Comparison of ENCODE assay signal across 14 mouse cellular contexts in the genomic region with DNA sequence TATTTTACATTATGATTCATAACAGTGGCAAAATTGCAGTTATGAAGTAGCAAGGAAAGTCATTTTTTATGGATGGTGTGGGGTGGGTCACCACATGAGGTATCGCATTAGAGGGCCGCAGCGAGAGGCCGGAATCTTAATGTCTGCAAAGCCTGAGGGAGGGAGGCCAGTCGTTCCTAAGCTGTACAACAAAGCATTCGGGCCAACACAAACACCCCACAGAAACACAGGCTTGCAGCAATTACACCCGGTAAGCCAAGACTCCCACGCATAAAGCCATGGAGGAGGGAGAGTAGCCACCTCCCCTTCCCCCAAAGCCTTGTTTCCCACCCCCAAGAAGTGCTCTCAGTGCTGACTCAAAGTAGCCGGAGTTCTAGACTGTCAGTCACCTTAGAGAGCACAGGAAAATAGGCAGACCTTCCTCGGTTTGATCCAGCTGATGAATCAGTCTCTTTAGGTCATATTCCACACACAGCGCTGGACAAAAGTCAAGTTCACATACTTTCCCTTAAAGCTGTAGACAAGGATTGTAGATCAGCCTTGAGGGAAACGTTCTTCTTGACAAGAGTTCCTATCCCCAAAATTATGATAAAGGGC. TPM values are rescaled to one million over a fixed set of nuclear protein-coding genes. Genes with fewer than 3 reads are reported as not detected.
A peak's percentile ranks its signal among the peaks of the same experiment; 100 is the strongest.
DNase-seq lines count a peak whose midpoint lies in the region; ATAC-seq lines count a peak whose summit lies in the region.
"Had no signal": no experiment of that assay in that cellular context is flagged by ENCODE, and none has a peak within 500 bp of the region (broad histone marks: within the 10 kb centered on the region; RNA-seq: fewer than 3 reads in every experiment).

No protein-coding gene starts in this region.

- H3K27me3 ChIP-seq in kidney, embryonic 15.5 days = no peaks in the 10 kb centered on the region
- H3K27me3 ChIP-seq in forebrain, embryonic 13.5 days = no peaks in the 10 kb centered on the region
- H3K27me3 ChIP-seq in intestine, embryonic 16.5 days (replicated peaks; ENCODE audit: control insufficient read depth, insufficient read depth, low read length) = no peaks in the 10 kb centered on the region
- H3K27me3 ChIP-seq: CH12.LX had no signal

- peak; percentile 78 for ATAC-seq in kidney, embryonic 15.5 days (replicated peaks; ENCODE audit: low FRiP score)
- no peak for ATAC-seq in forebrain, embryonic 13.5 days
- ATAC-seq in intestine, embryonic 16.5 days = no peak

- H3K36me3 ChIP-seq in kidney, embryonic 15.5 days = no peaks in the 10 kb centered on the region
- no peaks in the 10 kb centered on the region for H3K36me3 ChIP-seq in forebrain, embryonic 13.5 days (ENCODE audit: poor library complexity, severe bottlenecking)
- H3K36me3 ChIP-seq in intestine, embryonic 16.5 days (ENCODE audit: control insufficient read depth, insufficient read depth, low read length) = no peaks in the 10 kb centered on the region

- DNase-seq in testis, postnatal 14 days (ENCODE audit: low spot score) = peak; percentile 9
- DNase-seq in testis, postnatal 10 days (ENCODE audit: low spot score) = no peak
- DNase-seq in heart, adult 8-10 months (ENCODE audit: low spot score) = peak; percentile 12
- no peak for DNase-seq in gastrocnemius, postnatal 4 days (ENCODE audit: low spot score in 2 of 2)
- no peak for DNase-seq in spleen, postnatal 36 days (ENCODE audit: low spot score in 2 of 2)
- DNase-seq: cerebellum, adult 8-10 months; gastrocnemius, postnatal 25 days; lung, postnatal 14 days; right cerebral cortex, postnatal 14 days had no signal

- peaks cover 11% of the 10 kb centered on the region for H3K4me1 ChIP-seq in kidney, embryonic 15.5 days
- H3K4me1 ChIP-seq in forebrain, embryonic 13.5 days = no peaks in the 10 kb centered on the region
- no peaks in the 10 kb centered on the region for H3K4me1 ChIP-seq in intestine, embryonic 16.5 days (ENCODE audit: control insufficient read depth, insufficient read depth, low read length)

- WGBS in kidney, embryonic 15.5 days = 41% methylated on average over 12 of the region's 12 CpGs
- 63% methylated on average over 12 of the region's 12 CpGs for WGBS in forebrain, embryonic 13.5 days
- 69% methylated on average over 12 of the region's 12 CpGs for whole genome bisulfite sequencing in intestine, embryonic 16.5 days

- H3K4me2 ChIP-seq in kidney, embryonic 15.5 days = peak overlapping the region; percentile 30; the same call in 1 of the 2 replicates
- no peak overlapping the region for H3K4me2 ChIP-seq in forebrain, embryonic 13.5 days
- H3K4me2 ChIP-seq in intestine, embryonic 16.5 days (ENCODE audit: low read depth, low read length) = no peak overlapping the region

- H3K4me3 ChIP-seq in kidney, embryonic 15.5 days (replicated peaks) = no peak overlapping the region
- no peak overlapping the region for H3K4me3 ChIP-seq in forebrain, embryonic 13.5 days
- no peak overlapping the region for H3K4me3 ChIP-seq in intestine, embryonic 16.5 days (ENCODE audit: low read length)

- 0 out of 2 replicates have a peak overlapping the region, but pooled peaks have one; percentile 3 for H3K27ac ChIP-seq in kidney, embryonic 15.5 days
- no peak overlapping the region for H3K27ac ChIP-seq in forebrain, embryonic 13.5 days
- H3K27ac ChIP-seq in intestine, embryonic 16.5 days (ENCODE audit: low read length) = no peak overlapping the region

- H3K9ac ChIP-seq in kidney, embryonic 15.5 days = no peak overlapping the region
- no peak overlapping the region for H3K9ac ChIP-seq in forebrain, embryonic 13.5 days
- H3K9ac ChIP-seq in intestine, embryonic 16.5 days (ENCODE audit: low read depth, low read length) = no peak overlapping the region

- no peaks in the 10 kb centered on the region for H3K9me3 ChIP-seq in kidney, embryonic 15.5 days (replicated peaks)
- H3K9me3 ChIP-seq in forebrain, embryonic 13.5 days (replicated peaks) = no peaks in the 10 kb centered on the region
- no peaks in the 10 kb centered on the region for H3K9me3 ChIP-seq in intestine, embryonic 16.5 days (ENCODE audit: control insufficient read depth, low read length)

RNA-seq across cellular contexts. Expression of gene Adcy10, which starts 51.2 kb away (rescaled TPM):
- not detected for total RNA-seq in heart, adult 8-10 months (2022)
- polyA plus RNA-seq in kidney, embryonic 15.5 days (2015; fragmentation: Nextera tagmentation; extraction: Ambion mirVana) = 0.23 and 0.31 TPM in 2 replicates
- 0.15 and 0.39 TPM in 2 replicates for polyA plus RNA-seq in forebrain, embryonic 13.5 days (2015; fragmentation: Nextera tagmentation; extraction: Ambion mirVana)
- total RNA-seq in gastrocnemius, postnatal 4 days (2021) = under 1 TPM; 0.23 to 0.42 TPM
- not detected in 2 replicates for polyA plus RNA-seq in intestine, embryonic 16.5 days (2015; fragmentation: Nextera tagmentation; extraction: Ambion mirVana)
- polyA plus RNA-seq: large intestine, adult 2 months had no signal

Comparison
In these comparisons a context has a peak if more than half of its experiments do, and no peak if none do; other contexts are left out.
1. DNase-seq: peak in testis, postnatal 14 days (single experiment) and heart, adult 8-10 months (single experiment); none in testis, postnatal 10 days (single experiment), gastrocnemius, postnatal 4 days (0 of 2) and spleen, postnatal 36 days (0 of 2).